Mouse (Mus musculus): Measurements from ENCODE around the gene Cdc42se1. TPM values are rescaled to one million over a fixed set of nuclear protein-coding genes. Genes with fewer than 3 reads are reported as not detected.

The Cdc42se1 gene
- 10 to 100 TPM; 16.8 to 18.9 TPM for total RNA-seq (2021)
- 19.0 and 24.2 TPM in 2 replicates for polyA plus RNA-seq (2012; rRNA removed)
- long read RNA-seq, transcript Cdc42se1-201 (5 exons, 2,805 nt) = major isoform, 13 of 17 reads
- long read RNA-seq, partial matches to known transcripts = 0 of 17 reads
- long read RNA-seq, other reads (novel, unspliced or antisense) = 4 of 17 reads

GRCm38 (mm10) chr3:95228148-95228893 is at the start of gene Cdc42se1:
Cdc42se1 (plus strand) TSS chr3:95228732.
- DNase-seq = peak; percentile 92 to 94
- peak within 1 kb of the TSS; percentile 98 for H3K27ac ChIP-seq
- peaks cover 13% of the 10 kb centered on the region for H3K4me1 ChIP-seq (ENCODE audit: control insufficient read depth, insufficient read depth, low read length)
- H3K4me3 ChIP-seq = peak within 1 kb of the TSS; percentile 75
- no peaks in the 10 kb centered on the region for H3K36me3 ChIP-seq (ENCODE audit: control insufficient read depth, insufficient read depth, low read length)
- TF ChIP-seq POLR2A (IDR thresholded peaks at IDR 0.05; ENCODE audit: insufficient read depth, low read depth, low read length) (peak; percentile 86), EP300 (IDR thresholded peaks at IDR 0.05; ENCODE audit: insufficient read depth, low read depth, low read length) (no peak), CTCF (IDR thresholded peaks at IDR 0.05) (no peak)
- peaks cover 3% of the 10 kb centered on the region for H3K79me2 ChIP-seq (replicated peaks; ENCODE audit: control insufficient read depth, insufficient read depth, low read length)
- H3K9ac ChIP-seq (ENCODE audit: low read depth, low read length) = peak within 1 kb of the TSS; percentile 95
- under 1% methylated on average over 64 of the region's 64 CpGs for WGBS
- no peaks in the 10 kb centered on the region for H3K27me3 ChIP-seq (ENCODE audit: control insufficient read depth, insufficient read depth, low read length)
- intact Hi-C loops (cut with DNase I) = loop anchor here (1.0 kb wide), 1 partner anchor 11 kb away; the partner anchor contains the start of gene Gabpb2

DNA sequence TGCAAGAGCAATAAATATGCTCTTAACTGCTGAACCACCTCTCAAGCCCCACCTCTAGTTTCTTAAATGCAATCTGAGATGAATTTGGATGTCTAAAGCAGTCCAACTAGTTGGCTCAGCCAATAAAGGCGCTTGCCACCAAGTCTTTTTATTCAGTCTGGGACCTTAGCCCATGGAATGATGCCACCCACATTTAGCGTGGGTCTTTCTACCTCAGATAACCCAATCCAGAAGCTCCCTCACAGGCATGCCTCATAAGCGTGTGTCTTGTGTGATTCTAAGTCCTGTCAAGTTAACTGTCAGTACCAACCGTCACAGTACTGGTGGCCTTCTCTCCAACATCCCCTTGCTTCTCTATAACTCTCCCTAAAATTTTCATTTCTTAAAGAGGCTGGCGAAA is 49.6 kb upstream of the Cdc42se1 start:
- TF ChIP-seq EP300 (IDR thresholded peaks at IDR 0.05; ENCODE audit: insufficient read depth, low read depth, low read length) (no peak), CTCF (IDR thresholded peaks at IDR 0.05) (no peak), POLR2A (IDR thresholded peaks at IDR 0.05; ENCODE audit: insufficient read depth, low read depth, low read length) (no peak)
- Histone ChIP-seq H3K4me3 (no peak overlapping the region), H3K36me3 (ENCODE audit: control insufficient read depth, insufficient read depth, low read length) (no peaks in the 10 kb centered on the region), H3K79me2 (replicated peaks; ENCODE audit: control insufficient read depth, insufficient read depth, low read length) (no peaks in the 10 kb centered on the region), H3K4me1 (ENCODE audit: control insufficient read depth, insufficient read depth, low read length) (no peaks in the 10 kb centered on the region), H3K27ac (no peak overlapping the region), H3K9ac (ENCODE audit: low read depth, low read length) (no peak overlapping the region), H3K27me3 (ENCODE audit: control insufficient read depth, insufficient read depth, low read length) (no peaks in the 10 kb centered on the region)
- intact Hi-C loops (cut with DNase I) = no loop called here
- WGBS = 83% methylated on average over 5 of the region's 5 CpGs
- DNase-seq = no peak

- no peak for DNase-seq
- WGBS = 62% methylated on average over 3 of the region's 3 CpGs
These were observed 48.6 kb upstream of the Cdc42se1 start for GRCm38 (mm10) chr3:95179890-95180289.

DNA sequence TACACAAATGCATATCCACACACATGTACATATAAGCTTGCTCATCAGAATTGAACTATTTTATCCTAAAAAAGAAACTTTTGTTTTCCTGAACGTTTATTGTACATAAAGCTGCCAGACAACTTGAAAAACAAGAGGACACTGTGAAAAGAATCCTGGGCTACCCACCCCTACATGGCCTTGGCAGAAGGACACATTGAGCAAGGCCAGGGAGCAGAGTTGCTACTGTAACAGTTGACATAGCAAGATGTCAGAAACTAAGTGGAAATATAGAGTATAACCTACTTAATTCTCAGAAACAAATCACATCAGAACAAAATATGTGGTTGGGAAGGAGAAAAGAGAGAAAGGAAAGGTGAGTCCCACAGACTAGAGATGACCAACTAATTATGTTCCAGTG is 46.7 kb upstream of the Cdc42se1 start:
- TF ChIP-seq EP300 (IDR thresholded peaks at IDR 0.05; ENCODE audit: insufficient read depth, low read depth, low read length) (no peak), POLR2A (IDR thresholded peaks at IDR 0.05; ENCODE audit: insufficient read depth, low read depth, low read length) (no peak), CTCF (IDR thresholded peaks at IDR 0.05) (no peak)
- Histone ChIP-seq H3K4me1 (ENCODE audit: control insufficient read depth, insufficient read depth, low read length) (no peaks in the 10 kb centered on the region), H3K79me2 (replicated peaks; ENCODE audit: control insufficient read depth, insufficient read depth, low read length) (no peaks in the 10 kb centered on the region), H3K27me3 (ENCODE audit: control insufficient read depth, insufficient read depth, low read length) (no peaks in the 10 kb centered on the region), H3K4me3 (no peak overlapping the region), H3K27ac (no peak overlapping the region), H3K36me3 (ENCODE audit: control insufficient read depth, insufficient read depth, low read length) (no peaks in the 10 kb centered on the region), H3K9ac (ENCODE audit: low read depth, low read length) (no peak overlapping the region)
- intact Hi-C loops (cut with DNase I) = no loop called here
- no peak for DNase-seq
- WGBS = 48% methylated on average over 1 of the region's 1 CpGs

More at GRCm38 (mm10) chr3:95179890-95180289, 48.6 kb upstream of the Cdc42se1 start:
- Histone ChIP-seq H3K4me3 (no peak overlapping the region), H3K79me2 (replicated peaks; ENCODE audit: control insufficient read depth, insufficient read depth, low read length) (no peaks in the 10 kb centered on the region), H3K27me3 (ENCODE audit: control insufficient read depth, insufficient read depth, low read length) (no peaks in the 10 kb centered on the region), H3K27ac (no peak overlapping the region), H3K36me3 (ENCODE audit: control insufficient read depth, insufficient read depth, low read length) (no peaks in the 10 kb centered on the region), H3K4me1 (ENCODE audit: control insufficient read depth, insufficient read depth, low read length) (no peaks in the 10 kb centered on the region), H3K9ac (ENCODE audit: low read depth, low read length) (no peak overlapping the region)
- TF ChIP-seq CTCF (IDR thresholded peaks at IDR 0.05) (no peak), POLR2A (IDR thresholded peaks at IDR 0.05; ENCODE audit: insufficient read depth, low read depth, low read length) (no peak), EP300 (IDR thresholded peaks at IDR 0.05; ENCODE audit: insufficient read depth, low read depth, low read length) (no peak)
- intact Hi-C loops (cut with DNase I) = no loop called here

DNA sequence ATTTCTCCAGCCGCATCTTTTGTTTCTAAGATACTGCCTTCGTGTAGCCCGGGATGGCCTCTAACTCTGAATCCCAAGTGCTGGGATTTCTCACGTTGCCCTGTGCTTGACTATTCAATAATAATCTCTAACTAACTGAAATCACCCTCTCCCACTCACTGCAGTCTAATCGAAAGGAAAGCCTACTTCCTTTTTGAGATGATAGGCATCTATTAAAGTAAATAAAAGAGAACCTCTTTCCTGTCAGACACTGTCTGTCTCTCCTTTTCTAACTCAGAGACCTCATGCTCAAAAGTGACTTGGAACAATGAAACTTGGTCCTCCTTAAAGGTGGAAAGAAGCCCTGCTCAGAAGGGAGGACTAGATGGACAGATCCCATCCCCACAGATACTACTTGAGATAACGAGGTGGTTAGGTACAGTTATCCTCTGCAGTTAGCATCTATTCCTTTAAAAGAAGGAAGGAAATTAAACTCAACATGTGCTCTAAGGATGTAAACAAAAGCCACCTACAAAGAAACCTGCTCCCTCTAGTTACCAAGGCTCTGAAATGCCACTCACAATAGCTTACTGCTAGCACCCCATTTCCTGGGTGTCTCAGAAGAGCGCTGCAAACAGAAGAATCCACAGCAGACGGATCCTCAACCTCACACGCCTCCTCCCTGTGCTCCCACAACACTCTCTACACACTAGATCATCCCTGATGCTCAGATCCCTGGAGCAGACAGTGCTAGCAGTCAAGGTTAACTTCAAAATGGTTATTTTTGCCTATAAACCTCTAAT is 43.5 kb upstream of the Cdc42se1 start:
- Histone ChIP-seq H3K79me2 (replicated peaks; ENCODE audit: control insufficient read depth, insufficient read depth, low read length) (no peaks in the 10 kb centered on the region), H3K27me3 (ENCODE audit: control insufficient read depth, insufficient read depth, low read length) (no peaks in the 10 kb centered on the region), H3K36me3 (ENCODE audit: control insufficient read depth, insufficient read depth, low read length) (no peaks in the 10 kb centered on the region), H3K9ac (ENCODE audit: low read depth, low read length) (no peak overlapping the region), H3K4me3 (no peak overlapping the region), H3K4me1 (ENCODE audit: control insufficient read depth, insufficient read depth, low read length) (no peaks in the 10 kb centered on the region), H3K27ac (no peak overlapping the region)
- 69% methylated on average over 9 of the region's 9 CpGs for WGBS
- DNase-seq = no peak
- intact Hi-C loops (cut with DNase I) = loop anchor here (5.0 kb wide), 1 partner anchor 38 kb away; no protein-coding TSS in a partner anchor
- no peak for TF ChIP-seq EP300 (IDR thresholded peaks at IDR 0.05; ENCODE audit: insufficient read depth, low read depth, low read length)
- TF ChIP-seq POLR2A (IDR thresholded peaks at IDR 0.05; ENCODE audit: insufficient read depth, low read depth, low read length) = no peak
- no peak for TF ChIP-seq CTCF (IDR thresholded peaks at IDR 0.05)
